Mouse (Mus musculus) urinary bladder, postnatal 4 days (tissue): ENCODE measurements at regions not wholly inside any gene's neighbourhood (a gene's known extent, or its start where the extent isn't known, plus 50 kb on each side); places are given as distances from the start of the nearest gene placed in this dataset.
"Not testable (repeated sequence)": the region's sequence is repeated elsewhere in the genome, so short reads cannot be mapped to it uniquely, and the experiment has no call there.

ENCODE experiments used
- DNase-seq, 2 experiments: peaks; one replicate each; pipeline ENCODE4 v3.0.0; 2021 to 2022; ENCODE audit warnings: low spot score in 2 of 2

DNA sequence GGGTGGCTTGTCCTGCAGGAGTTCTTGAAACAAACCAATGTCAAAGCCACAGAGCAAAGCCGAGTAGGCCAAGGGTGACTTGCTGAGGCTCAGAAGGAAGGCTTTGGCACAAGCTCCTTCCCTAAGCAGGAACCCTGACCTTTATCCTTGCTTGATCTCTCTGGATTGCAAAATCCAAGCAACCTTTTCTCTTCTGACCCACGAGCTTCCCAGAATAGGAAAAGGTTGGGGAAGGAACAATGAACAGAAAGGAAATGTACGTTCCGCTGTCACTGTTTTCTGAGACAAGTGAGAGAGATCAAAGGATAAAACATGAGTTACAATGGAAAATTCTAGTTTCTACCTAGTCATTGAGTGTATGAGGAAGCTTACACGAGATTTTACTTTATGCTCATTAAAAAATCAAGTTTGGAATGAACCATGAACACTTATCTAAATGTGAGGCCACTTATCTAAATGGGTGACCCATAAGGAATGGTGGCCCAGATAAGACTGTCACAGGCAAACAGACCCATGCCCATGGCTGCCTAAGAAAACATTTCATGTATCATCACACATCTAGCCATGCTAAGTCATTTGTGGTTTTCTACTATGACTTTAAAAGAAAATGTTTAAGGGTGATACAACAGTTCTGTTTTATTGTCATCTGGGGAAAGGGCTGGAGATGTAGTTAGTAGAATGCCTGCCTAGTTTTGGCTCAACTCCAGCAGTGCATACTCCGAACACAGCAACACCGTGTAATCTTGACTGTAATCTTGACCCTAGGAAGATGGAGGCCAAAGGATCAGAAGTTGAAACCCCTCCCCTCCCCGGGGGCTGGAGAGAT lies 80.7 kb upstream of the Tbl1xr1 start:
- DNase-seq: no peak

GRCm38 (mm10) chr3:21997387-21997786 lies 79.1 kb upstream of the Tbl1xr1 start:
- DNase-seq: no peak

- no peak for DNase-seq
Observed at GRCm38 (mm10) chr3:22005456-22005855, 71.0 kb upstream of the Tbl1xr1 start.

- DNase-seq: no peak
Observed at GRCm38 (mm10) chr3:22006113-22006512, 70.3 kb upstream of the Tbl1xr1 start.

GRCm38 (mm10) chr3:22006651-22007050 lies 69.8 kb upstream of the Tbl1xr1 start:
- DNase-seq: no peak

DNA sequence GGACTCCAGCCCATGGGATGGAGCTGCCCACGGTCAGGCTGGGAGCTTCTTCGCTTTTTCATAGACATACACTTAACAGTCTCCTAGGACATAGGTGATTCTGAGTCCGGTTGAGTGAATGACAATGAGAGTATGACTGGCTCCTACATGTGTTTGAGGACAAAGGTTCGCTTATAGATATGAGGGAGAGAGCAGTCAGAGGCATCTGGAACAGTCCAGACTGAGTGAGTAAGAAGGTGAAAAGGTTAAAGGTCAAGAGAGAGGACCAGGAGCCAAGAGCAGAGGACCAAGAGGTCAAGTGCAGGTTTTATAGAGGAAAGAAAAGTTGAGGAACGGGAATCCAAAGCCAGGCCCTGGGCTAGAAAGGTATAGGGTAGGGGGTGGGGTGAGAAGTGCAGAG lies 68.7 kb upstream of the Tbl1xr1 start:
- DNase-seq: no peak

GRCm38 (mm10) chr3:22008432-22008831 lies 68.0 kb upstream of the Tbl1xr1 start:
- DNase-seq: no peak

DNA sequence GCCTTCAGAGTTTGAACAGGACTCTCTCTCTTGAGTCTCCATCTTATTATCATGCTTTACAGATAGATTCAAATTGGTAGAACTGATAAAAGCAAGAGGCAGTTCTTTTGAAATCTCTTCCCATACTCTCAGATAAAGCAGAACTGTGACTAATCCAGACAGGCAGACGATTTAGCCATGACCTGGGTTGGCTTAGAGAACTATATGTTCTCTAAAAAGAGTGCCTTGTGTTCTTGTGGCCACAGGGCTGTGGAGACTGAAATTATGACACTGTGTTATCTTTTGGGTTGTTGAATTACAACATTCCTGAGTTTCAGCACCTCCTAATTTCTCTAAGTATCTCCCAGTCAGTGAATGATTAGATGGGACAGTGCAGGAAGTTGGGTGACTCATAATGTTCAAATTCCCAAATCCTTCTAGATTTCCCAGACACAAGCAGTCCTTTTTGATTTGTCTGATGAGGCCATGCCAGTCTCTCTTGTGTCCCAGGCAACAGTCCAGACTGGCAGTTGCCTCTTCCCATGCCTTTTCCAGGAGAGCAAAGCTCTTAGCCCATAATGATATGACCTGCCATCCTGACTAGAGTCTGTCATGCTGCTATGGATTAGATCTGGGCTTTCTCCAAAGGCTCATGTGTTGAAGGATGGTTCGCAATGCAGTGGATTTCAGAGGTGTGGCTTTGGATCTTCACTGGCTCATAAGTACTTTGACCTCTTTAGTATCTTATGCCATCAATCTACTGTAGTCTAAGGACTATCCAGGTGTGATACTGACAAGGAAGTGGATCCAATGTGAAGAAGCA lies 66.4 kb upstream of the Tbl1xr1 start:
- DNase-seq: no peak

DNA sequence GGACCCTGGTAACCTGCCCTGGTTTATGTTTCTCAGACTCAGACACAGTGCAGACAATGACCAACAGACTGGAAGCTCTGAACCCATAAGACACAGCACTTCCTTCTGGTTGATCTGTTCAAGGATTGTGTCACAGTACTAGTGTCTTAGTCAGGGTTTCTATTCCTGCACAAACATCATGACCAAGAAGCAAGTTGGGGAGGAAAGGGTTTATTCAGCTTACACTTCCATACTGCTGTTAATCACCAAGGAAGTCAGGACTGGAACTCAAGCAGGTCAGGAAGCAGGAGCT lies 65.8 kb upstream of the Tbl1xr1 start:
- not testable (repeated sequence) for DNase-seq

DNA sequence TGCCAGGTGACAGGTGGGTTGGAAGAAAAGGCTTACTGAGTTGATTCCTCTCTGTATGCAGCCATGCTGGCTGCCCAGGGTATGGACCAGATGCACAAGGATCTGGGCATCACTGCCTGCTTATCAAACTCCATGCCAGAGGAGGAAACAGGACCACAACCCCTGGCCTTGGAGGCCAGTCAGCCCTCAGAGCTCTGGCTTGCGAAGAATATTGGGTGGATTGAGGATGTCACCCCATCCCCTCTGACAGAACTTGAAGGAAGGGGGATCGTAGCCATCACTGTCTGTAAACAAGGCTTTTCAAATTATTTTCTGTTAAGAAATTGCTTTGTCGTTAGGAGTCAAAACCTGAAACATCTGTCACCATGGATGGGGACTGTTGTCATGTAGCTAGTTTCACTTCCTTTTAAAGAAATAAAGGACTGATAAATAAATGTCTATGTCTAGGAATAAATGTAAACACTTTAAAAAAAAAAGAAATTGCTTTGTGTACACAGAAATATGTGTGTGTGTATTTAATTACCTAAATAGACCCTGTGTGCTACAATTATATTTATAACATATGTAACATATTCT lies 55.0 kb upstream of the Tbl1xr1 start:
- DNase-seq: no peak

DNA sequence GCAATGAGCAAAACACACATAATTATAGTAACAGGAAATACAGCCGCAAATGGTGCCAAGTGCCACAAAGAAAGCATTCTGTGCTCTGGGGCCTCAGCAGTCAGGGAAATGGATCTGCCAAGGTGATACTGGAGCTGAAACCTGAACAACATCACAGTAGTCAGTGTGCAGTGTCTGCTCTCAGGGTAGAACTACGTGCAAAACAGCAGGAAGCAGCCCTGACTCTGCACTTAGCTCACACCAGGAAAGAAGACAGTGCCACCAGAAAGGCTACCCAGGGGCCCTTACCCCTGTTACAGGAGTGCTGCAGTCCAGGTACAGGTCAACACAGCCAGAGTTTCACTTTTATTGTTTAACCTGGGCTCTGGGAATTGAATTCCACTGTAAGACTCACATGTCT lies 54.0 kb upstream of the Tbl1xr1 start:
- no peak for DNase-seq

- DNase-seq: no peak
Observed at GRCm38 (mm10) chr3:22023049-22023448, 53.4 kb upstream of the Tbl1xr1 start.

DNA sequence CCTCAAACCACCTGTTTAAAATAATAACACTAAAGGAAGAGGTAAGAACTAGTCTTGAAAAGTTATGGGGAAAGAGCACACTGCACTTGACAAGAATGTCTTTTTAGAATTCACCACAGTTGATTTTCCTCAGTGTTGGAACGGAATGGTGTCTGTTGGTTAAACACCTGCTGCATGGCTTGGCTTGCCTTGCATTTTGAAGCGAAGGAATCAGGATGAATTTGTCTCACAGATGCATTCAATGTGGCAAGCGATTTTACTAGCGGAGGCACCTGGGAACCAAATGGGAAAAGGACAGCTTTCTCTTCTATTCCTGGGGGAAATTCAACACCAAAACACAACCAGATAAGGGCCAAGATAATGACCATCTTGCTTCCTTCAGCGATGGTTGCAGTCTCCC lies 52.9 kb upstream of the Tbl1xr1 start:
- DNase-seq: no peak

- DNase-seq: no peak
Observed at GRCm38 (mm10) chr3:22024200-22024599, 52.3 kb upstream of the Tbl1xr1 start.

DNA sequence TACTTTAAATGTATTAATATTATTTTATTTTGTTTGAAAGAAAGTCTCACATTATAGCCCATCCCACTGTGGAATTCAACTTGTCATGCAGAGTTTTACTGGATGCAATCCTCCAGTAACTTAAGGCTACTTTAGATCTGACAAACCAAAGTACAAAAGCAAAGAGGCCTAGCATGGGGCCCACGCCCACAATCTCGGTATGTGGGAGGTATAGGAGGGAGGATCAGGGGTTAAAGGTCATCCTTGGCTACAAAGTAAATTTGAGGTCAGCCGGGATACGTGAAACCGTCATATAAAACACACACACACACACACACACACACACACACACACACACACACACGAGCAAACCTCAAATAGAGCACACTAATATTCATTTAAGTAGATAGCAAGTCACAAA lies 51.3 kb upstream of the Tbl1xr1 start:
- no peak for DNase-seq

DNA sequence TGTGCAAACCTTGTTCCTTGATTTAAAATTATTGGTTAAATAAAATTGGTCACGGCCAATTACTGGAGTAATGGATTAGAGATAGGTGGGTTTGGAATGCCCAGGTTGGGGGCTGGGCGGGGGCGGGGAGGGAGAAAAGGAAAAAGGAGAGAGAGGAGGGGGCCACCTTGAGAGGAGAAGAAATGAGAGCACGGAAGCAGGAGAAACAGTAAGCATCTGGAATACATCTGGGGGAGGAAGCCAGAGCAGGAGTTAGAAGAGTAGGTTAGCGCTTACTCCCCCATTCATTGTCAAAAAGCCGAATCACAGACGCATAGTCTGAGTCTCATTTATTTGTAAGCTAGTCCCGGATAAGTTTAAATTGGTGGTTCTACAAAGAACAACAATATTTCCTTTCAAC lies 50.8 kb upstream of the Tbl1xr1 start:
- no peak for DNase-seq
